Mouse (Mus musculus) mature B cell (primary cell): ENCODE measurements around the gene Cdca7l.
"Not testable (repeated sequence)": the region's sequence is repeated elsewhere in the genome, so short reads cannot be mapped to it uniquely, and the experiment has no call there.

Experiments used
- in situ Hi-C: fragments of 300-500 bp; cut with MboI; formaldehyde crosslinking; loops from 2 replicates; pipeline ENCODE4 v1.14.3; 2019

The Cdca7l gene

GRCm38 (mm10) chr12:117803989-117804388 lies at the start of gene Cdca7l:
TSS of gene Cdca7l (plus strand) at chr12:117804289.
- in situ Hi-C loops, result not testable (repeated sequence)

GRCm38 (mm10) chr12:117756010-117756409 lies 48.1 kb upstream of the Cdca7l start:
- in situ Hi-C loops, result no loop called here

- in situ Hi-C loops, result loop anchor here (10.0 kb wide), 2 partner anchors 176 to 356 kb away; no protein-coding TSS in a partner anchor
These were observed 43.7 kb upstream of the Cdca7l start for GRCm38 (mm10) chr12:117760373-117760772.

GRCm38 (mm10) chr12:117760846-117761245 lies 43.2 kb upstream of the Cdca7l start:
- in situ Hi-C loops, result loop anchor here (10.0 kb wide), 2 partner anchors 176 to 356 kb away; no protein-coding TSS in a partner anchor

- in situ Hi-C loops, result loop anchor here (10.0 kb wide), 2 partner anchors 177 to 357 kb away; no protein-coding TSS in a partner anchor
These were observed 42.4 kb upstream of the Cdca7l start for GRCm38 (mm10) chr12:117761698-117762097.

- in situ Hi-C loops, result loop anchor here (10.0 kb wide), 2 partner anchors 178 to 358 kb away; no protein-coding TSS in a partner anchor
These were observed 40.8 kb upstream of the Cdca7l start for GRCm38 (mm10) chr12:117763247-117763646.

GRCm38 (mm10) chr12:117764839-117765238 lies 39.2 kb upstream of the Cdca7l start:
- in situ Hi-C loops, result loop anchor here (10.0 kb wide), 2 partner anchors 180 to 360 kb away; no protein-coding TSS in a partner anchor

GRCm38 (mm10) chr12:117769113-117769512 lies 35.0 kb upstream of the Cdca7l start:
- in situ Hi-C loops, result loop anchor here (10.0 kb wide), 2 partner anchors 184 to 364 kb away; no protein-coding TSS in a partner anchor

- in situ Hi-C loops, result no loop called here
These were observed 33.9 kb upstream of the Cdca7l start for GRCm38 (mm10) chr12:117770211-117770610.

GRCm38 (mm10) chr12:117771156-117771555 lies 32.9 kb upstream of the Cdca7l start:
- in situ Hi-C loops, result no loop called here

- in situ Hi-C loops, result no loop called here
These were observed 31.5 kb upstream of the Cdca7l start for GRCm38 (mm10) chr12:117772638-117773037.

GRCm38 (mm10) chr12:117776841-117777240 lies 27.2 kb upstream of the Cdca7l start:
- in situ Hi-C loops, result no loop called here

GRCm38 (mm10) chr12:117781360-117781759 lies 22.7 kb upstream of the Cdca7l start:
- in situ Hi-C loops, result no loop called here

GRCm38 (mm10) chr12:117783426-117783825 lies 20.7 kb upstream of the Cdca7l start:
- in situ Hi-C loops, result no loop called here

- in situ Hi-C loops, result no loop called here
These were observed 17.5 kb upstream of the Cdca7l start for GRCm38 (mm10) chr12:117786621-117787020.

GRCm38 (mm10) chr12:117788513-117789011 lies 15.5 kb upstream of the Cdca7l start:
- in situ Hi-C loops, result no loop called here

- in situ Hi-C loops, result no loop called here
These were observed 15.1 kb upstream of the Cdca7l start for GRCm38 (mm10) chr12:117789017-117789416.

GRCm38 (mm10) chr12:117795303-117795702 lies 8.8 kb upstream of the Cdca7l start:
- in situ Hi-C loops, result no loop called here

- in situ Hi-C loops, result no loop called here
These were observed 1.5 kb downstream of the Cdca7l start for GRCm38 (mm10) chr12:117805576-117805975.

GRCm38 (mm10) chr12:117806007-117806451 lies 1.9 kb downstream of the Cdca7l start:
- in situ Hi-C loops, result no loop called here

GRCm38 (mm10) chr12:117806470-117806869 lies 2.4 kb downstream of the Cdca7l start:
- in situ Hi-C loops, result no loop called here

- in situ Hi-C loops, result no loop called here
These were observed 3.5 kb downstream of the Cdca7l start for GRCm38 (mm10) chr12:117807637-117808036.
